Comparison of ENCODE assay signal across 20 mouse cellular contexts in the genomic region with DNA sequence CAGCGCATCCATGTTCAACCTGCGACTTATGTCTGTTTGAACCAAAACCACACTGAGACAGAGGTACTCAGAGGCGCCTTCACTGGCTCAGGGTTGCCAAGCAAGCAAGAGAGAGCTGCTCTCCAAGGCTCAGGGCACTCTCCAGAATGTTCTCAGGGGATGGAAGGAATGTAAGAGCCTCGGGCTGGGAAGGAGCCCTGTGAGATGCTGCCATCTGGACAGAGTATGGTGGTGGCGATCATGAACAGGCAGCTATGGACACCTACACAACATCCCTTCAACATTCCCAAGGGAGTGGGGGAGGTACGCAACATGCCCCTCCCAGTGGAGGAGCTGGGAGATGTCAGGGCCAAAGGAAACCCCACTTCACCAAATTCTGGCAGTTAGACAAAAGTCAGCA.
"Had no signal": no experiment of that assay in that cellular context is flagged by ENCODE, and none has a peak within 500 bp of the region (broad histone marks: within the 10 kb centered on the region; RNA-seq: fewer than 3 reads in every experiment).

No protein-coding gene starts in this region.

- DNase-seq: lung, adult 18-20 months; lung, postnatal 14 days; lung, postnatal 36 days; midbrain, embryonic 14.5 days; retina, postnatal 1 day; right cerebral cortex, postnatal 14 days; right cerebral cortex, postnatal 4 days; spleen, adult 18-20 months; thymus, adult 2 months; thymus, postnatal 25 days had no signal

- ATAC-seq: lung, postnatal 0 days; midbrain, embryonic 16.5 days had no signal

- H3K4me3 ChIP-seq: lung, embryonic 15.5 days; midbrain, embryonic 10.5 days; midbrain, embryonic 12.5 days; myocyte; neural tube, embryonic 13.5 days; neural tube, embryonic 15.5 days had no signal

- H3K27ac ChIP-seq: liver, embryonic 14.5 days; lung, embryonic 15.5 days; macrophage; midbrain, embryonic 10.5 days; midbrain, embryonic 12.5 days; neural tube, embryonic 13.5 days; neural tube, embryonic 15.5 days had no signal
